Mouse (Mus musculus) heart, adult 2 months (tissue): ENCODE measurements around the gene Snd1. TPM values are rescaled to one million over a fixed set of nuclear protein-coding genes. Genes with fewer than 3 reads are reported as not detected.

Experiments used
- DNase-seq, 2 experiments: peaks; one replicate each; pipeline ENCODE4 v3.0.0; 2021
- H3K27ac ChIP-seq: fragments of 200-600 bp; 2 replicates; pipeline ENCODE4 v1.8.1; 2022
- H3K27me3 ChIP-seq: fragments of 200-500 bp; 2 replicates; pipeline ENCODE4 v1.6.1; 2012; ENCODE audit warnings: mild to moderate bottlenecking, low read length, inconsistent platforms, mixed read lengths; ENCODE audit not compliant: control insufficient read depth, insufficient read depth
- H3K36me3 ChIP-seq: fragments of 200-500 bp; 2 replicates; pipeline ENCODE4 v1.6.1; 2012; ENCODE audit warnings: low read length, inconsistent platforms; ENCODE audit not compliant: control insufficient read depth, insufficient read depth
- H3K4me1 ChIP-seq: fragments of 200-500 bp; 2 replicates; pipeline ENCODE4 v1.6.1; 2011; ENCODE audit warnings: low read length; ENCODE audit not compliant: control insufficient read depth, insufficient read depth
- H3K4me3 ChIP-seq: fragments of 200-600 bp; 2 replicates; pipeline ENCODE4 v1.8.1; 2022
- H3K79me2 ChIP-seq: fragments of 200-500 bp; replicated peaks from 2 replicates; pipeline ENCODE4 v1.6.1; 2012; ENCODE audit warnings: mild to moderate bottlenecking, inconsistent platforms, low read length, moderate library complexity, mixed read lengths; ENCODE audit not compliant: control insufficient read depth, insufficient read depth
- H3K9ac ChIP-seq: fragments of 200-500 bp; 2 replicates; pipeline ENCODE4 v1.6.1; 2012; ENCODE audit warnings: low read depth, mild to moderate bottlenecking, control low read depth, inconsistent platforms, low read length, mixed read lengths
- CTCF ChIP-seq: fragments of 200-600 bp; IDR thresholded peaks from 2 replicates; pipeline ENCODE4 v1.8.1; 2022; ENCODE audit warnings: antibody characterized with exemption, mild to moderate bottlenecking, moderate library complexity
- EP300 ChIP-seq: fragments of 200-500 bp; IDR thresholded peaks from 2 replicates; pipeline ENCODE4 v1.6.1; 2011; ENCODE audit warnings: low read depth, low read length, control low read depth; ENCODE audit not compliant: insufficient read depth
- POLR2A ChIP-seq: fragments of 200-500 bp; IDR thresholded peaks from 2 replicates; pipeline ENCODE4 v1.6.1; 2011; ENCODE audit warnings: mild to moderate bottlenecking, low read depth, low read length, control low read depth; ENCODE audit not compliant: insufficient read depth
- WGBS: fragments of 180-500 bp; shearing (Covaris S2); methylation state at CpG from one replicate; pipeline ENCODE4 v1.1.7; 2018; 5-methylcytosine and 5-hydroxymethylcytosine counted together
- intact Hi-C: fragments of 180-260 bp; cut with DNase I; formaldehyde crosslinking; loops from one replicate; pipeline ENCODE4 v1.15.1; 2025
- polyA plus RNA-seq: library from polyadenylated mRNA; depleted of rRNA; stranded (reverse); fragments of >200 nt; gene quantifications from 2 replicates; pipeline ENCODE4 v1.2.3, GENCODE M21; 2012
- total RNA-seq, 2 experiments: library from RNA; stranded (reverse); gene quantifications; 2 replicates each; pipeline ENCODE4 v1.2.3; 2021

The Snd1 gene
- total and polyA plus RNA-seq, 3 experiments = 39.9 to 74.1 (median 62.4) TPM

- H3K9ac ChIP-seq = no peak overlapping the region
- H3K4me1 ChIP-seq = no peaks in the 10 kb centered on the region
- no peaks in the 10 kb centered on the region for H3K79me2 ChIP-seq
- TF ChIP-seq CTCF (no peak), EP300 (no peak), POLR2A (no peak)
- no peak overlapping the region for H3K4me3 ChIP-seq
- no peak overlapping the region for H3K27ac ChIP-seq
- no peaks in the 10 kb centered on the region for H3K36me3 ChIP-seq
- no peaks in the 10 kb centered on the region for H3K27me3 ChIP-seq
- intact Hi-C loops = no loop called here
- 12% methylated on average over 19 of the region's 19 CpGs for WGBS
- no peak for DNase-seq
Observed at GRCm38 (mm10) chr6:28932328-28932937, 457.5 kb downstream of the Snd1 start.

GRCm38 (mm10) chr6:28935736-28936135 lies 460.8 kb downstream of the Snd1 start:
- intact Hi-C loops = no loop called here
- no peaks in the 10 kb centered on the region for H3K4me1 ChIP-seq
- H3K27me3 ChIP-seq = no peaks in the 10 kb centered on the region
- no peak overlapping the region for H3K4me3 ChIP-seq
- TF ChIP-seq EP300 (no peak), CTCF (no peak), POLR2A (no peak)
- no peaks in the 10 kb centered on the region for H3K79me2 ChIP-seq
- no peak overlapping the region for H3K9ac ChIP-seq
- no peak overlapping the region for H3K27ac ChIP-seq
- DNase-seq = no peak
- 75% methylated on average over 7 of the region's 7 CpGs for WGBS
- H3K36me3 ChIP-seq = no peaks in the 10 kb centered on the region

- Histone ChIP-seq H3K36me3 (no peaks in the 10 kb centered on the region), H3K79me2 (no peaks in the 10 kb centered on the region), H3K4me3 (no peak overlapping the region), H3K9ac (no peak overlapping the region), H3K27me3 (no peaks in the 10 kb centered on the region), H3K27ac (no peak overlapping the region), H3K4me1 (no peaks in the 10 kb centered on the region)
- TF ChIP-seq CTCF (no peak), EP300 (no peak), POLR2A (no peak)
- no peak for DNase-seq
- WGBS = 64% methylated on average over 9 of the region's 9 CpGs
- intact Hi-C loops = no loop called here
Observed at GRCm38 (mm10) chr6:28947254-28947653, 472.3 kb downstream of the Snd1 start.

GRCm38 (mm10) chr6:28949269-28949668 lies 474.3 kb downstream of the Snd1 start:
- Histone ChIP-seq H3K27ac (no peak overlapping the region), H3K4me1 (no peaks in the 10 kb centered on the region), H3K36me3 (no peaks in the 10 kb centered on the region), H3K27me3 (no peaks in the 10 kb centered on the region), H3K9ac (no peak overlapping the region), H3K79me2 (no peaks in the 10 kb centered on the region), H3K4me3 (no peak overlapping the region)
- TF ChIP-seq POLR2A (no peak), EP300 (no peak), CTCF (peak; percentile 95)
- WGBS = 16% methylated on average over 12 of the region's 12 CpGs
- peak; percentile 54 to 82 for DNase-seq
- intact Hi-C loops = loop anchor here (1.0 to 2.0 kb wide), 2 partner anchors 75 to 196 kb away; no protein-coding TSS in a partner anchor

- Histone ChIP-seq H3K36me3 (no peaks in the 10 kb centered on the region), H3K27ac (no peak overlapping the region), H3K79me2 (no peaks in the 10 kb centered on the region), H3K9ac (no peak overlapping the region), H3K4me1 (no peaks in the 10 kb centered on the region), H3K4me3 (no peak overlapping the region), H3K27me3 (peaks cover 2% of the 10 kb centered on the region; the same call in 1 of the 2 replicates)
- intact Hi-C loops = no loop called here
- peak; percentile 75 for TF ChIP-seq CTCF
- no peak for TF ChIP-seq EP300
- no peak for TF ChIP-seq POLR2A
- 21% methylated on average over 11 of the region's 11 CpGs for WGBS
- peak; percentile 9 to 43 for DNase-seq
Observed at GRCm38 (mm10) chr6:28955581-28955980, 480.6 kb downstream of the Snd1 start.

GRCm38 (mm10) chr6:28957486-28957885 lies 482.5 kb downstream of the Snd1 start:
- Histone ChIP-seq H3K36me3 (no peaks in the 10 kb centered on the region), H3K4me1 (no peaks in the 10 kb centered on the region), H3K9ac (no peak overlapping the region), H3K27ac (no peak overlapping the region), H3K27me3 (peaks cover 2% of the 10 kb centered on the region; the same call in 1 of the 2 replicates), H3K4me3 (no peak overlapping the region), H3K79me2 (no peaks in the 10 kb centered on the region)
- TF ChIP-seq CTCF = no peak
- intact Hi-C loops = no loop called here
- 80% methylated on average over 10 of the region's 10 CpGs for WGBS
- DNase-seq = no peak
